11 mouse cellular contexts compared by ENCODE assay signal in the genomic region with DNA sequence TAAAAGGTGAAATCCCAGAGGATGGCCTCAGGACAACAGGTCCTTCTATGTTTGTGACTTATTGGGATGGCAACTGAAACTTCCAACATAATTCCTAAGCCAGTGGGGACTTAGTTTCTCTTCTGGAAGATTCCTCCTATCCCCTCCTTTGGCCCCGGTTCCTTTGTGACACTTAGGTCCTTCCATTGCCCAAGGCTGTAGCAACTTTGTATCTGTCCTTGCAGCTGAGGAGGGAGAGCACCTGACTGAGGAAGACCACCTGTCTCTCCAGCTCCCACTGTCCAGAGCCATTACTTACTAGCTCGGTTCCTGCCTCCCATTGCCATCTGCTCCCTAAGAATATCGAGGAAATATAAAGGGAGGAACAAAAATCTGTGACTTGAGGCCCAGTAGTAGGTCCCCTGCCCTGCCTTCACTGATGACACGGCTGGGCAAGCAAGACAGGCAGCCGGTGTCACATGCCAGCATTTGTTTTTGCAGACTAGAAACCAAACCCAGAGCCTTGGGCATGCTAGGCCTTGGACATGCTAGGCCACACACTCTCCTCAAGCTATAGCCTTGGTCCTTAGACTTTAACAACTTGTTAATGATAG.
DNase-seq lines count a peak whose midpoint lies in the region; ATAC-seq and TF ChIP-seq lines count a peak whose summit lies in the region.
"Had no signal": no experiment of that assay in that cellular context is flagged by ENCODE, and none has a peak within 500 bp of the region (broad histone marks: within the 10 kb centered on the region; RNA-seq: fewer than 3 reads in every experiment).

No protein-coding gene starts in this region.

- ATAC-seq in heart, embryonic 12.5 days (ENCODE audit: insufficient number of reproducible peaks, low FRiP score): no peak
- ATAC-seq in liver, embryonic 13.5 days (ENCODE audit: low read depth): no peak
- no peak for ATAC-seq in liver, embryonic 12.5 days
- ATAC-seq in embryonic facial prominence, embryonic 13.5 days (ENCODE audit: insufficient number of reproducible peaks, insufficient read depth, low FRiP score, low TSS enrichment, low read depth): no peak
- no peak for ATAC-seq in limb, embryonic 14.5 days (ENCODE audit: low FRiP score, low read depth)
- ATAC-seq in inflammation-experienced regulatory T-cells, adult 6 months: no peak
- no peak for ATAC-seq in megakaryocyte progenitor cell, adult 5-6 weeks (replicated peaks; ENCODE audit: poor library complexity)
- ATAC-seq: CD4-positive, CD25-positive, alpha-beta regulatory T cell, adult 4 months had no signal

- H3K4me1 ChIP-seq in heart, embryonic 12.5 days (replicated peaks): peaks cover 94% of the 10 kb centered on the region
- peaks cover 38% of the 10 kb centered on the region for H3K4me1 ChIP-seq in liver, embryonic 13.5 days (replicated peaks)
- peaks cover 19% of the 10 kb centered on the region; the same call in 1 of the 2 replicates for H3K4me1 ChIP-seq in liver, embryonic 12.5 days
- peaks cover 49% of the 10 kb centered on the region for H3K4me1 ChIP-seq in embryonic facial prominence, embryonic 13.5 days
- peaks cover 37% of the 10 kb centered on the region for H3K4me1 ChIP-seq in limb, embryonic 14.5 days (ENCODE audit: control insufficient read depth, insufficient read depth, low read length)

- no peak overlapping the region for H3K4me3 ChIP-seq in heart, embryonic 12.5 days
- H3K4me3 ChIP-seq in liver, embryonic 13.5 days (replicated peaks): no peak overlapping the region
- H3K4me3 ChIP-seq in liver, embryonic 12.5 days: no peak overlapping the region
- no peak overlapping the region for H3K4me3 ChIP-seq in embryonic facial prominence, embryonic 13.5 days
- no peak overlapping the region for H3K4me3 ChIP-seq in limb, embryonic 14.5 days (replicated peaks; ENCODE audit: low read length)

- 68% methylated on average over 5 of the region's 5 CpGs for WGBS in heart, embryonic 12.5 days
- WGBS in liver, embryonic 13.5 days (ENCODE audit: insufficient replicate concordance): 72% methylated on average over 5 of the region's 5 CpGs
- 61% methylated on average over 5 of the region's 5 CpGs for WGBS in liver, embryonic 12.5 days (ENCODE audit: insufficient replicate concordance)
- WGBS in embryonic facial prominence, embryonic 13.5 days: 80% methylated on average over 5 of the region's 5 CpGs
- WGBS in limb, embryonic 14.5 days: 82% methylated on average over 5 of the region's 5 CpGs

- TF ChIP-seq POLR2A in limb, embryonic 14.5 days (IDR thresholded peaks at IDR 0.05; ENCODE audit: borderline replicate concordance, extremely low read depth, insufficient read depth, insufficient read length): no peak

- intact Hi-C loops in heart, postnatal 10 days (cut with DNase I): no loop called here

- no peaks in the 10 kb centered on the region for H3K27me3 ChIP-seq in heart, embryonic 12.5 days (replicated peaks)
- H3K27me3 ChIP-seq in liver, embryonic 13.5 days: no peaks in the 10 kb centered on the region
- H3K27me3 ChIP-seq in liver, embryonic 12.5 days (replicated peaks): peaks cover 3% of the 10 kb centered on the region; the same call in 1 of the 2 replicates
- no peaks in the 10 kb centered on the region for H3K27me3 ChIP-seq in embryonic facial prominence, embryonic 13.5 days
- H3K27me3 ChIP-seq in limb, embryonic 14.5 days (ENCODE audit: control insufficient read depth, insufficient read depth, low read length): no peaks in the 10 kb centered on the region

- peak overlapping the region; percentile 90; the same call in 1 of the 2 replicates for H3K9ac ChIP-seq in heart, embryonic 12.5 days
- no peak overlapping the region for H3K9ac ChIP-seq in liver, embryonic 13.5 days
- H3K9ac ChIP-seq in liver, embryonic 12.5 days: no peak overlapping the region
- H3K9ac ChIP-seq in embryonic facial prominence, embryonic 13.5 days: no peak overlapping the region
- H3K9ac ChIP-seq in limb, embryonic 14.5 days (ENCODE audit: low read depth, low read length, severe bottlenecking): peak overlapping the region; percentile 49; the same call in 1 of the 2 replicates

- H3K36me3 ChIP-seq in heart, embryonic 12.5 days: peaks cover 24% of the 10 kb centered on the region
- no peaks in the 10 kb centered on the region for H3K36me3 ChIP-seq in liver, embryonic 13.5 days
- H3K36me3 ChIP-seq in liver, embryonic 12.5 days: 0 out of 2 replicates have a peak, but pooled peaks cover 2% of the 10 kb centered on the region
- peaks cover 15% of the 10 kb centered on the region for H3K36me3 ChIP-seq in embryonic facial prominence, embryonic 13.5 days
- H3K36me3 ChIP-seq in limb, embryonic 14.5 days (ENCODE audit: control insufficient read depth, insufficient read depth, low read length): peaks cover 4% of the 10 kb centered on the region; the same call in 1 of the 2 replicates

- H3K4me2 ChIP-seq in heart, embryonic 12.5 days: peak overlapping the region; percentile 85; the same call in 1 of the 2 replicates
- H3K4me2 ChIP-seq in liver, embryonic 13.5 days: no peak overlapping the region
- no peak overlapping the region for H3K4me2 ChIP-seq in liver, embryonic 12.5 days
- peak overlapping the region; percentile 37; the same call in 1 of the 2 replicates for H3K4me2 ChIP-seq in embryonic facial prominence, embryonic 13.5 days
- H3K4me2 ChIP-seq in limb, embryonic 14.5 days (replicated peaks; ENCODE audit: low read depth, low read length, severe bottlenecking): peak overlapping the region; percentile 35; the same call in 1 of the 2 replicates

- H3K9me3 ChIP-seq in heart, embryonic 12.5 days (replicated peaks): no peaks in the 10 kb centered on the region
- no peaks in the 10 kb centered on the region for H3K9me3 ChIP-seq in liver, embryonic 13.5 days (replicated peaks)
- no peaks in the 10 kb centered on the region for H3K9me3 ChIP-seq in liver, embryonic 12.5 days (replicated peaks)
- H3K9me3 ChIP-seq in embryonic facial prominence, embryonic 13.5 days: no peaks in the 10 kb centered on the region
- no peaks in the 10 kb centered on the region for H3K9me3 ChIP-seq in limb, embryonic 14.5 days (ENCODE audit: control insufficient read depth, low read length)

- no peak for DNase-seq in heart, postnatal 10 days
- no peak for DNase-seq in liver, embryonic 13.5 days
- no peak for DNase-seq in limb, embryonic 14.5 days (ENCODE audit: low spot score)
- DNase-seq: thymus, postnatal 36 days had no signal

- peak overlapping the region; percentile 99 for H3K27ac ChIP-seq in heart, embryonic 12.5 days (ENCODE audit: poor library complexity, severe bottlenecking)
- H3K27ac ChIP-seq in liver, embryonic 13.5 days: 0 out of 2 replicates have a peak overlapping the region, but pooled peaks have one; percentile 15
- H3K27ac ChIP-seq in liver, embryonic 12.5 days: no peak overlapping the region
- peak overlapping the region; percentile 90 for H3K27ac ChIP-seq in embryonic facial prominence, embryonic 13.5 days
- H3K27ac ChIP-seq in limb, embryonic 14.5 days (replicated peaks; ENCODE audit: low read depth, low read length): peak overlapping the region; percentile 96
- H3K27ac ChIP-seq: macrophage had no signal

Comparison
In these comparisons a context has a peak if more than half of its experiments do, and no peak if none do; other contexts are left out.
1. H3K4me2 ChIP-seq: peak in heart, embryonic 12.5 days (single experiment), embryonic facial prominence, embryonic 13.5 days (single experiment) and limb, embryonic 14.5 days (single experiment); none in liver, embryonic 13.5 days (single experiment) and liver, embryonic 12.5 days (single experiment).
2. H3K9ac ChIP-seq: peak in heart, embryonic 12.5 days (single experiment) and limb, embryonic 14.5 days (single experiment); none in liver, embryonic 13.5 days (single experiment), liver, embryonic 12.5 days (single experiment) and embryonic facial prominence, embryonic 13.5 days (single experiment).